Mouse (Mus musculus): ENCODE data around the gene Actn2. TPM values are rescaled to one million over a fixed set of nuclear protein-coding genes. Genes with fewer than 3 reads are reported as not detected.

Actn2 gene
- total RNA-seq, 2 experiments from 2014 or later: 22.6 to 76.2 TPM

DNA sequence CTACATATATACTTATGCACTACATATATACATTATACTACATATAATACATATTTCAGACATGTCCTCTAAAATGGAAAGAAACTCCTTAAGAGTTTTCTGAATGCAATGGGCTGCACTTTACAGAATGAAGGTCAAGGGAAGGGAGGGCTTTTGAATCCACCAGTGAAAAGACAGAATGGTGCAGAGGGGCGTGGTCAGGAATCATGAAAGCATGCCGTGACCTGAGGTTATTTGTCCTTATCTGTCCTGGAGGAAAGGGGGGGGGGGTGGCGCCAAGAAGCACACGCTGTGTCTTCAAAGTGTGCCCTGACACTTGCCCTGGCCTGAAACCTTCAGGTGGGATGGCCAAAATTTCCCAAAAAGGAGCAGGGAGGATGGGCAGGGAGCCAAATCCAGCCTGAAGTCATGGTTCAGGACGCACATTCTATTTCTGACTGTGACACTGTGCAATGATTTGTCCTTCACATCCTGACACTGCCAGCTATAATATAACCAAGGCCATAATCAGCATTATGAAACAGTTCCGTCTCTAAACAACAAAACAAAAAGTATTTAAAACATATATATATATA, 23.3 kb downstream of the Actn2 start:
- no peak for DNase-seq (ENCODE audit: low spot score in 2 of 2)

DNA sequence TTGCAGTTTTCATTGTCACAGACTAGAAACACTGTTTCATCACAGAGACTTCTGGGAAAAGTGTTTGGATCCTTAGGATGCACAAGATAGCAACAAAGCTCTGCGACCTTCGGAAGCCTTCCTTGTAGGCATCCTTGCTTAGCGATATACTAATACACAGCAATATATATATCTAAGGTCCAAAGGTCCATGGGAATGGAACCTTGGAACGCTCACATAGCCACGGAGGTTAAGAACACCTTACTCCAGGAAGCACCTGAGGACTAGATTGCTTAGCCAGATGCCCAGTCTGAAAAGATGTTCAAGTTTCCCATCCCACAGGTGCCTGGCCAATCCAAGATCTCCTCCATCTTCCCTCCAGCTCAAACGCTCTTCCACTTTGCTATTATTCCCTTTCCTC, 26.4 kb downstream of the Actn2 start:
- no peak for DNase-seq (ENCODE audit: low spot score in 2 of 2)

DNA sequence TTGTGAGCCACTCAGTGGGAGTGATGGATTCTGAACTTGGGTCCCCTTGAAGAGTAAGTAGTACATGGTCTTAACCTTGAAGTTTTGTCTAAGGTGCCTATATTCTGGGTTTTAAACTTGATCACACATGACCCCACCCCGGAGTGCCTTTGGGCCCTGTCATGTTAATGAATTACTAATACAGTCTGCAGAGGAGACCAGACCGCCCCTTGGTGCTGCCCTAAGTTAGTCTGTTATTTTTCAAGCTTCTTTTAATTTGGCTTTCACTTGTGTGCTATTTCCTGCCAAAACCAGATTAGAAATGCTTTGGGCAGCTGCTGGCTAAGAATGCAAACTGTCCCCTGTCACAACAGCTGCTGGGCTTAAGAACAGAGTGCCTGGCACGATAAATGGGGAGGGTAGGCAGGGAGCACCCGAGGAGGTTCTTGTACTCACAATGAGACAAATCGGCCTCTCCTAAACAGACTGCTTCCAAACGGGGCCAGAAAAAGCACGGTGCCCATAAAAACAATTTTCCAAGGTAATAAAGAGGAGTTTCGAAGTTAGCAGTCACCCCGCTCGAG, 28.5 kb downstream of the Actn2 start:
- no peak for DNase-seq (ENCODE audit: low spot score in 2 of 2)

DNA sequence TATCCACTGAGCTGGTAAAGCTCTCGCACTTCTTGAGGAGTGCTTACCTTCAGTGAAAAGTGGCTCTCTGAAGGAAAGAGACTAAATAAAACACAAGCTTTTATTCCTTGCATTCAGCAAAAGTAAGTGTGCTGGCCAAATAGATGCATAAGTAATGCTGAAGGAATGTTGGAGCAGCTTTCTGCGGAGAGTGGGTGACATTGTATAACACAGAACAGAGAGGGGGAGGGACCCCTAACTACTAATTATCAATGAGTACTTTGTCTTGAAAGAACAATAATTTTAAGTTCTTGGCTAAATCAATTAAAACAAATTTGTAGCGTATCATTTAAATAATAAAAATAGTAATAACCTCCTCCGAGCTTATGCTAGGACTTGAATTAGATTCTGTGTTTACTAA, 29.2 kb downstream of the Actn2 start:
- DNase-seq (ENCODE audit: low spot score in 2 of 2): no peak

DNA sequence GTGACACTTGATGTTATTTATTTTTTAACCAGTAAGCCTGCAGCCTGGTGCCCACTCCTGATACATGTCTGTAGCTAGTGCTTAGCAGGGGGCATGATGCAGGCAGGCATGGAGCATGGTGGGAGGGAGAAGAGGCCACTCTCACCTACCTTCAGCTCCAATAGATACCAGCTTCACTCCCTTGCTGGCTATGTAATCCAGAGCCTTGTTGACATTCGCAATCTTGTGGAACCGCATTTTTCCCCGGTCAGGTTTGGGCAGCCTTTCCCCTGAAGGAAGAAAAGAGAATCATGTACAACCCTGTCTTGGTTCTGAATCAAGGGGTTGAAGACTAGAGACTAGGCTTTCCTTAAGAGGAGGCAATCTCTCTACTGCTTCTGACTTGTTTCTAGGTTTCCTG, 31.1 kb downstream of the Actn2 start:
- no peak for DNase-seq (ENCODE audit: low spot score in 2 of 2)

DNA sequence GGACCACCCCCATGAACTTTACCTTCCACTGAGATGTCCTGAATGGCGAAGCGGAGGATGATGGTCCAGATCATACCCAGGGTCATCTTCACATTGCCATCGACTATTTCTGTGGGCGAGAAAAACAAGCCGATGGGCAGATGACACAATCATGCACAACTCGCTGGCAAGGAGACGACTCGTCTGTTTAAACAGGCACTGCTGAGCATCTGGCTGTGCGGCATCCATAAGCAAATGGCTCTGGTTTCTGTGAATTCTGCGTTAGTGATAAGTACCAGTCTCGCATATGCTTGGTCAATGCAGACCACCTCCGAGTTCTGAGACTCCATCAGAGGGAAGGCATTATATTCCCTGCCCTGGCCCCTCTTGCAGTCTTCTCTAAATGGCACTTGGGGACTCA, 31.7 kb downstream of the Actn2 start:
- DNase-seq (ENCODE audit: low spot score in 2 of 2): no peak

DNA sequence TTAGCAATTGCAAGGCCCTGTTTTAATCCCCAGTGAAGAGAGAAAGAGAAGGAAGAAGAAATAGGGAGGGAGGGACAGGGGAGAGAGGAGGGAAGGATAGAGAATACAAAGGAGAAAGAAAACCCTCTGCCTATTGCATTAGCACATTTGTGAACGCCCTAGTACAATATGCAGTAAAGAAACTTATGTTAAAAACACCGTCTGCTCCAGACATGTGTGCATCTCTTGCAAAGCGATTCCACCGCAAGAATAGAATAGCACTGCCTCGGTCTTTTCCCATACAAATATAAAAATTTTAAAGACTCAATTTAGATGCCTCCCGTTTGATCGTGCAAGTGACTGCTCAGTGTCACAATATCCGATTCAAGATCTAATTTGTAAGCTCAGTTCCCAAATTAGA, 32.1 kb downstream of the Actn2 start:
- no peak for DNase-seq (ENCODE audit: low spot score in 2 of 2)

DNA sequence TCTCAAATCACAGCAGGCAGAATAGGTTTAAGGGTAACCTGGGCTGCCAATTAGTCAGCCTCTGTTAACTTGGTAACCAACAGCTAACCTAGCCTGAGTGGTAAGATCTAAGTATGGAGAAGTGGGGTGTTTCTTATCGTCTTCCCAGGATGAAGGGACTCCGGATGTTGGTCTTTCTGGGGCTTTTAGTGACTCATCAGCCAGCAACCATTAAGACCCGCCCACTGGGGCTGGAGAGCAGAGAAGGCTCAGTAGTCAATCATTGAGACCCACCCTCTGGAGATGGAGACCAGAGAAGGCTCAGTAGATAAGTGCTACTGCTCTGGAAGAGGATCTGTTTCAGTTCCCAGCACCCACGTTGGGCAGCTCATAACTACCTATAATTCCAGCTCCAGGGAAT, 33.3 kb downstream of the Actn2 start:
- DNase-seq (ENCODE audit: low spot score in 2 of 2): no peak

DNA sequence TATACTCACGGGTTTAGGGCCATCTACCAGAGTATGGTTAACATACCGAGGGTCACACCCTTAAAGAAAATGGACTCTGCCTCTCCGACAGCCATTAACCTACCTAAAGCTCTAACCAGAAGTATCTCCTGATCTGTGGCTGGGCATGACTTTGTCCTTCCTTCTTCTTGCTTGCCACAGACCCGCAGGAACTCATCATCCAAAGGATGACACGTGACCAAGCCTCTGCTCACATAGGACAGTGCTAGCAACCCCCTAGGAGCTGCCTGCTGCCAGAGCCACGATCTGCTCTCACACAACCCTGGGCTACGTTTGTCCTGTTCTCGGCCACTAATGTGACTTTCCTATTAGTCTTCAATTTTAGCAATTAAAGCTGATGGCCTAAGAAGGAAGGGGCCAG, 35.0 kb downstream of the Actn2 start:
- DNase-seq (ENCODE audit: low spot score in 2 of 2): no peak

DNA sequence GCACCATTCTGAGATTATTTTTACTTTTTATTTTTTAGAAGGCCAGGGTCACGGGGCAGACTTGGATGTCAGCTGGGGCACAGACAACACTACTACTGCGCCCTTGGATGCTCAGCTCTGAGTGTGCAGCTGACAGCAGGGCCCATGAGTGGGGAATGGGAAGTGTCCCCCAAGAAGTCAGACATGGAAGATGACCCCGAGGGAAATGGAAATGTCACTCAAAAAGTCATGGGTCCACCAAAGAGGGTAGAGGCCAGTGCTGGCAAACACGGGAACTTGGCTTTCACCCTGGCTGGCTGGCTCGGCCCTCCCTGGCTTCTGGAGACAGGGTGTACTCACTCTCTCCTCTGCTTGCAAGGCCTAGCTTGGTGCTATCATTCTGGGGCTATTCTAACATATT, 35.6 kb downstream of the Actn2 start:
- DNase-seq (ENCODE audit: low spot score in 2 of 2): no peak

DNA sequence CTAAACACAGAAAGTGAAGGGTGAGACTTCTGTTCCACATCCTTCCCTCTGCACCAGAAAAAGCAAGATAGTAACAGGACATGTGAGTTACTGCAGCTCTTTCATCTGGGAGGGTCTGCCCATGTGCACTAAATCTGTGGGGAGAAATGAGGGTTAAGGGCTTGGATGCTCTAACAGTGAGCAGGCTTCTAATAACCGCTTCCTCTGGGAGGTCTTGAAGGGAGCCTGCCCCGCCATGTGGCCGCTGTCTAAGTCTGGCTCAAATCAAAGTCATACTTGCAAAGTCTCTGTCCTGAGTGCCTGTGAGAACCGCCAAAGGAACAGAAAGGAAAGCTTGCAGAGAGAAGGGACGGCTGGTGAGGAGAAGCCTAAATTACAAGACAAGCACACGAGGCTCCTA, 42.8 kb downstream of the Actn2 start:
- DNase-seq (ENCODE audit: low spot score in 2 of 2): no peak

DNA sequence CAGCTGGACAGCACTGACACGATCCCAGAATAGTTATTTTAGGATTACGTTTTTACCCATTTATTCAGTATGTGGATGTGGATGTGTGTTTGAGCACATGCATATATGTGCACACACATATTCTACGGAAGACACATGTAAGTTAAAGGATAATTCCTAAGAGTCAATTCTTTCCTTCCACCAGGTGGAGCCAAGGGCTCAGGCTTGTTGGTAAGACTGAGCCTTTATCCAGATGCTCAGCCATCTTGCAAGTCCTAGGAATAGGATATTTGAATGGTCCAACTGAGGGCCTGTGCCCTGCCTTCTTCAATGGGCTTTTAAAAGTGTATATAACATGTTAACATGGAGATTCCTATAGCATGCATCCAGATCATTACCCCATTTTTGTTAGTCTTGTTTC, 43.9 kb downstream of the Actn2 start:
- no peak for DNase-seq (ENCODE audit: low spot score in 2 of 2)

DNA sequence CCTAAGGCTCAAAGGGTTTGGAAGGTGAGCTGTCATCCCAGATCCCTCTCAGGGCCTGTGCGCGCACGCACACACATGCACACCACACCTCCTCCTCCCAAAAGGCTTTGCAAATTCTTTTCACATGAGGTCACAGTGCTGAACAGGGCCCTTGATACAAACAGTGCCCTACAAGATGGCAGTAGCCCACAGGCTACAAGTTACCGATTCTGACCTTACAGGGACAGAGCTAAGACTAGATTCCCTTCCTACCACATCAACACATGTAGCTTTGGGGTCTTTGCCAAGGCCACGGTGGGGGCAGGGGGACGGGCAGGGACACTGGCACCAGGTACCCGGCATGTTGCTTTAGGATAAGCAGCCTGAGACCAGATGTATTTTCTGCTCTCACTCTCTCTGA, 46.8 kb downstream of the Actn2 start:
- DNase-seq (ENCODE audit: low spot score in 2 of 2): no peak

DNA sequence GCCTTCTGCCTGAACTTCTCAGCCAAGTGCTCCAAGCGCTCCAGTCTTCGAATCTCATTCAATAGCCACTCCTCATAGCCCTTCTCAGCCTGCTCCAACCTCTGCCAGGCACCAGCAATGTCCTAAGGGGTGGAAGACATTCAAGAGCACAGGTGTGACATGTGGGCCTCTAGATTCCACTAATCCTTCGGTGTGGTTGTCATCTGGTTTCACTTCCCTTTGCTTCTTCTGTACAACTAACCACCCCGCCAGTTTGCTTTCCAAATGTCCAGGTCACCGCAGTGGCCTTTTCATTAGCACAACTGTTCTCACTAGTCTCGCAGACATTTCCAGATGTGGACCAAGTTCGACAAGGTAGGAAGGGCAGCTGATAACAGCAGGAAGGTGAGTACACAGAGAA, 49.9 kb downstream of the Actn2 start:
- DNase-seq (ENCODE audit: low spot score in 2 of 2): no peak

DNA sequence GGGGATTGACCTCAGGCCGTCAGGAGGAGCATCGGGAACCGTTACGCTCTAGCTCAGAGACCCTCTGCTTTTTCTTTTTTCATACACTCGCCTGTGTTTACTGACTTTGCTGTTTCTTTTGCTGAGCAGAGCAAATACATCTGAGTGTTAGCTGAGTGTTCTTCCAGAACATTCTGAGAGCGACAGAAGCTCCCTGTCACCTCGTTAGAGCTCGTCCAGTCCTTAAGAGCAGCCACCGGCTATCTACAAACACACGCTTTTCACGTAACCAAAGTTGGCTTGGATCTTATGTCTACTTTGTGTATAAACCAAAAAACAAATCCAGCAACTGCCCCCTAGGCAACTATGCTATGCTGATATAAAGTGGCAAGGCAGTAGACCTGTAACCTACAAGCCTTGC, 56.0 kb downstream of the Actn2 start:
- no peak for DNase-seq (ENCODE audit: low spot score in 2 of 2)

DNA sequence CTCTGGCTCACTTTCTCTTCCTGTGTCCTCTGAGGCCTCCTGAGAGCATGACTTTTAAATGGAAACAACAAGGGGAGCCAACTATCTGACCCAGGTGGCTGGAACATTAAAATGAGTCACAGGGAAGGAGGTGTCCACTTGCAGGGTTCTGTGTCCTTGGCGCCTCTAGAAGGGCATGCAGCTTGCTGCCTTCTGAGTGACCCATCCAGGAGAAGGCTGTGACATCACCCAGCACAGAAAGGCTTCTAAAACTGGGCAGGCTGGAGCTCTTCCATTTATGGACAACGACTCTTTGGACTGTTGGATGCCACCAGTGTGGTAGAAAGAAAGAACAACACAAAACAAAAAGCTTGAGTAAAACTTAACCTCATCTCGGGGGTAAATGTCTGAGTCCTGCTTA, 56.7 kb downstream of the Actn2 start:
- no peak for DNase-seq (ENCODE audit: low spot score in 2 of 2)

DNA sequence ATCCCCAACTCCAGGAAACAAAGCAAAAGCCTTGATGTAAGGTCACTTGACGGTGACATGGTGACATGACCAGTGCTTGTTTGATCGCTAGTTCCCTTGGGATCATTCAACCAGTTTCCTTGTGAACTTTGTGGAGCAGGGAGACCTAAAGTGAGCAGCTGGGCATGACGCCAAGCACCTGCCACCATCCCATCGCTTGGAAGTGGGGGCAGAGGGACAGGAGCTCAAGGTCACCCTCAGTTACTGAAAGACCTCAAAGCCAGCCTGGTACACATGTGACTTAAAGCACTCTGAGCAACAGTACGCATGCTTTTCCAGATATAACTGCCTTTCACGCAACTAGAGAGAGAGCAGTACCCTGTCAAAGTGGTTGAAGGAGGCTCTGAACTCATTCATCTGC, 65.8 kb downstream of the Actn2 start:
- DNase-seq (ENCODE audit: low spot score in 2 of 2): no peak

DNA sequence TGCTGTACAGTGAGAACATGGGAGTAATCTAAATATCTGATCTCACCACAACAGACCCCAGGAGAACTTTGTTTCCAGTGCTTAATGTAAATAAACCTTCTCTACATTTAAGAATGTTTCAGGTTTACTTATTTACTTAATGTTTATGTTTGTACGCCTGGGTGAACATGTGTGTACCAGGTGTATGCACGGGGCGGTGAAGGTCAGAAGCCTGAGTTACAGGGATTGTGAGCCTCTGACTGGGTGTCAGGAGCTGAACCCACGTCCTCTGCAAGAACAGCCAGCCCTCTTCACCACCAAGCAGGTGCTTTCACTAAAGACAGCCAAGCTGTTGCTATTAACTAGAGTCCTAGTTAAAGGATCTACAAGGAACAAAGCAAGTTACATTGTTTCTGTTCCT, 66.3 kb downstream of the Actn2 start:
- DNase-seq (ENCODE audit: low spot score in 2 of 2): no peak

DNA sequence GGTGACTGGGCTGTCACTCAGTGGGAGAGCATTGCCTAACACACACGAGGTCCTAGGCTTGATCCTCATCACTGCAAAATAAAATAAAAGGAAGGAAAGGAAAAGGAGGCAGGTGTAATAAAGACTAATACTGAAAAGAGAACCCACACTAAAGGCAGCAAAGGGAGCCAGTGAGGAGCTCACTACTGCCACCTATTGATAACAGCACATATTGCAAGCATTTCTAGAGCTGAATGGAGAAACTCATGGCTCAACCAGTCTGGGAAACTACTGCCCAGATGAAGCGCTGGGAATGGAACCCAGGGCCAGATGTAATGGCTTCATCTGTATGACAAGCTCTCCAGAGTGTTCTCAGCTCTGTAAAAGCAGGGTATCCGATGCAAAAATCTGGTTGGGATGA, 67.6 kb downstream of the Actn2 start:
- no peak for DNase-seq (ENCODE audit: low spot score in 2 of 2)

DNA sequence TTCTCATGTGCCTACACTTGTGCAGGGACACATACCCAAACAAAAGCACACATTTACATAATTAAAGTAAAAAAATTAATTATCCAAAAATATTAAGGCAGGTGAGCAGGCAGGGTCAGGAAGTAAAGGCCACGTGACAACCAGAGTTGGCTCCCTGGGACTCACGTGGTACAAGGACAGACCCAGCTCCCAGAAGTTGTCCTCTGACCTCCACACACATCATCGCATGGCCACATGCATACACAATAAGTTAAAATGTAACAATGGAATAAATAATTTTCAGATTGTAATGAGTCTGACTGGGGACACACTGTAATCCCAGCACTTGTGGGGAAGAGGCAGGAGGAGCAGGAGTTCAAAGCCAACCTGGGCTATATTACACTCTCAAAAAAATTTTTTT, 72.6 kb downstream of the Actn2 start:
- DNase-seq (ENCODE audit: low spot score in 2 of 2): no peak

DNA sequence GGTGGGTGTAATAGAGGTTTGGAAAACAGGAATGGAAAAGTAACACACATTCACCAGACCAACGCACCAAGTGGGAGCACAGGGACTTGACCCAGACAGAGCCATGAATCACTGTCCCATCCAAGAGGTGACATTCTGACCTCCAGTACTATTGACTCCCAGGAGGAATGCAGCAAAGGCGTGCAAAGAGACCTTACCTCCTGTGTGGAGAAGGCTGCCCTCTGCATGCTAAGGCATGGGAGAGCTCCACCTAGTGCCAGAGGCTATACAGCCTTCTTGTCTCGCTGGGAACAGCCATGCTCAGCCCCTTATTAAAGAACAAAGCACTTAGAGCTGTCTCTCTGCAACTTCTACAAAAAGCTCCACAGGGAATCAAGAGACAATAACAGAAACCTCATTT, 73.5 kb downstream of the Actn2 start:
- no peak for DNase-seq (ENCODE audit: low spot score in 2 of 2)

DNA sequence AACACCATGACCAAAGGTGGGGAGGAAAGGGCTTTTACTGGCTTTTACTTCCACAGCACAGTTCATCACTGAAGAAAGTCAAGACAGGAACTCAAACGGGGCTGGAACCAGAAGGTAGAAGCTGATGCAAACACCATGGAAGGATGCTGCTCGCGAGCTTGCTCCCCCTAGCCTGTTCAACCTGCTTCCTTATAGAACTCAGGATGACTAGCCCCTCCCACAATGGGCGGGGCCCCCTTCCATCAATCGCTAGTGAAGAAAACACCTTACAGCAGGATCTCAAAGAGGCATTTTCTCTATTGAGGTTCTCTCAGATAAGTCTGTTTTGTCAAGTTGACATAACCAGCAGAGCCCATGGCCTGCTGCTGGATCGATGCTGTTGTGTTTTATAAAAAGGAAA, 76.6 kb downstream of the Actn2 start:
- no peak for DNase-seq (ENCODE audit: low spot score in 2 of 2)

DNA sequence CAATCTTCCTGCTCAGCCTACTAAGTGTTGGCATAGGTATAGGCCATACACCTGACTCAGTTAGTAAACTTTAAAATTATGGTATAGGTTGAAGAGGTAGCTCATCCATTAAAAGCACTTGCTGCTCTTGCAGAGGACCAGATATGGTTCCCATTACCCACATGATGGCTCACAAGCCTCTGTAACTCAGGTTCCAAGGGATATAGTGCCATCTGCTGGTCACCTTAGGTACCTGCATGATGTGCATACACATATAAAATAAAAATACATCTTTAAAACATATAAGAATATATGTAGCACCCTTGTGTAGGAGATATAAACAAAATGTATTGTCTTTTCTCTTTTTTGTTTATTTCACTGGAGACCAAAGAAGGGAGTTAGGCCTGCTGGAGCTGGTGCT, 79.1 kb downstream of the Actn2 start:
- DNase-seq (ENCODE audit: low spot score in 2 of 2): no peak
